Mouse (Mus musculus) limb, embryonic 13.5 days (tissue): ENCODE measurements around the gene Elf5. TPM values are rescaled to one million over a fixed set of nuclear protein-coding genes. Genes with fewer than 3 reads are reported as not detected.
A peak's percentile ranks its signal among the peaks of the same experiment; 100 is the strongest.

Experiments
- ATAC-seq: fragments of 200-750 bp; cut with Nextera tagmentation; 2 replicates; pipeline ENCODE4 v1.8.0; 2017; ENCODE audit warnings: low read depth, moderate number of reproducible peaks, moderate TSS enrichment; ENCODE audit not compliant: low FRiP score
- H3K27ac ChIP-seq: fragments of 300-500 bp; sonication (generic); 2 replicates; pipeline ENCODE4 v1.5.1; 2015; ENCODE audit warnings: inconsistent platforms, mild to moderate bottlenecking, moderate library complexity
- H3K27me3 ChIP-seq: fragments of 300-500 bp; sonication (generic); 2 replicates; pipeline ENCODE4 v1.6.1; 2015; ENCODE audit warnings: mild to moderate bottlenecking, inconsistent platforms
- H3K36me3 ChIP-seq: fragments of 300-500 bp; sonication (generic); 2 replicates; pipeline ENCODE4 v1.6.1; 2015; ENCODE audit warnings: inconsistent platforms, mild to moderate bottlenecking, moderate library complexity
- H3K4me1 ChIP-seq: fragments of 300-500 bp; sonication (generic); 2 replicates; pipeline ENCODE4 v1.6.1; 2015; ENCODE audit warnings: inconsistent platforms
- H3K4me2 ChIP-seq: fragments of 300-500 bp; sonication (generic); replicated peaks from 2 replicates; pipeline ENCODE4 v1.6.1; 2015; ENCODE audit warnings: inconsistent platforms, mild to moderate bottlenecking, moderate library complexity
- H3K4me3 ChIP-seq: fragments of 300-500 bp; sonication (generic); 2 replicates; pipeline ENCODE4 v1.5.1; 2015; ENCODE audit warnings: moderate library complexity, mild to moderate bottlenecking, inconsistent platforms
- H3K9ac ChIP-seq: fragments of 300-500 bp; sonication (generic); 2 replicates; pipeline ENCODE4 v1.6.1; 2015; ENCODE audit warnings: mild to moderate bottlenecking, inconsistent platforms
- H3K9me3 ChIP-seq: fragments of 300-500 bp; sonication (generic); 2 replicates; pipeline ENCODE4 v1.6.1; 2016; ENCODE audit warnings: inconsistent platforms
- WGBS: fragments of 180-500 bp; shearing (Covaris S2); methylation state at CpG from one replicate; pipeline ENCODE4 v1.1.7; 2015; 5-methylcytosine and 5-hydroxymethylcytosine counted together
- polyA plus RNA-seq: library from polyadenylated mRNA; unstranded; fragments of >200 nt; fragmentation: Nextera tagmentation; extraction: Ambion mirVana; gene quantifications from 2 replicates; pipeline ENCODE4 v1.2.1, GENCODE M21; 2015

The Elf5 gene
- polyA plus RNA-seq, 1 experiment from 2014 or later = 0.17 TPM

DNA sequence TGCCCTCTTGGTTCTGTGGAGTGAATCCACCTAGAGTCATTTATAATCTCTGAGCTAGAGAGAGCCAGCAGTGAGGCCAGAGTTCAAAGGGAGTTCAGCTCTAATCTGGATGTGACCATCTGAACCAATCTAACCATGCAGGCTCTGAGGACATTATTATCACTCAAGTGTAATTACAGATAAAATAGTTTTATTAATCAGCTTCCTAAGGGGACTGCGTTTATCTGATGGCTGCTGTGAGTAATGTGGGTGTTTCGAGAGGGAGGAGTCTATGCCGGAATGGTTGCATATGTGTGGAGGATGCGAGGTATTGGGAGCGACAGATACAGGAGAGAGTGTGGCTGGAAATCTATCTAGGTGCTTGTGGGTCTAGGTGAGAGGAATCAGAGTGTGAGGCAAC is 1.9 kb downstream of the Elf5 start:
- H3K36me3 ChIP-seq = no peaks in the 10 kb centered on the region
- no peak for ATAC-seq
- no peaks in the 10 kb centered on the region for H3K9me3 ChIP-seq
- no peak overlapping the region for H3K4me3 ChIP-seq
- no peaks in the 10 kb centered on the region for H3K4me1 ChIP-seq
- no peak overlapping the region for H3K9ac ChIP-seq
- no peak overlapping the region for H3K4me2 ChIP-seq
- no peaks in the 10 kb centered on the region for H3K27me3 ChIP-seq
- WGBS = 75% methylated on average over 5 of the region's 5 CpGs
- H3K27ac ChIP-seq = no peak overlapping the region

DNA sequence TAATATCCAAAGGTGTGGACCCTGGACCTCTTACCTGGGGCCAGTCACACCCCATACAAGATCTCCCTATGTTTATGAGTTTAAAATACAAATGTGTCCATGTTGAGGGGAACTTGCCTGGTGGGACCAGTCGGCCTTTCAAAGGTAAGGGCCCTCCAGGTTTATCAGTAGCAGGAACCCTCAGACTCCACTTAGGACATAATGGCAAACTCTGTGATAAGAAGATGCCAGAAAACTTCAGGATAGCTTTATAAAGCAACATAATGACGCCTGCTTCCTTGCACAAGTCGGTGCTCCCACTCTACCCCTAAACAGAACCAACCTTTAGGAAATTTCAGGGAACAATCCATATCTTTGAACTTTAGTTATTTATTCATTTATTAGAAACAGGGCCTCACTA is 4.3 kb downstream of the Elf5 start:
- Histone ChIP-seq H3K9me3 (no peaks in the 10 kb centered on the region), H3K36me3 (no peaks in the 10 kb centered on the region), H3K9ac (no peak overlapping the region), H3K27ac (no peak overlapping the region), H3K4me1 (no peaks in the 10 kb centered on the region), H3K4me2 (no peak overlapping the region), H3K4me3 (no peak overlapping the region), H3K27me3 (no peaks in the 10 kb centered on the region)
- ATAC-seq = no peak
- 86% methylated on average over 3 of the region's 3 CpGs for WGBS

DNA sequence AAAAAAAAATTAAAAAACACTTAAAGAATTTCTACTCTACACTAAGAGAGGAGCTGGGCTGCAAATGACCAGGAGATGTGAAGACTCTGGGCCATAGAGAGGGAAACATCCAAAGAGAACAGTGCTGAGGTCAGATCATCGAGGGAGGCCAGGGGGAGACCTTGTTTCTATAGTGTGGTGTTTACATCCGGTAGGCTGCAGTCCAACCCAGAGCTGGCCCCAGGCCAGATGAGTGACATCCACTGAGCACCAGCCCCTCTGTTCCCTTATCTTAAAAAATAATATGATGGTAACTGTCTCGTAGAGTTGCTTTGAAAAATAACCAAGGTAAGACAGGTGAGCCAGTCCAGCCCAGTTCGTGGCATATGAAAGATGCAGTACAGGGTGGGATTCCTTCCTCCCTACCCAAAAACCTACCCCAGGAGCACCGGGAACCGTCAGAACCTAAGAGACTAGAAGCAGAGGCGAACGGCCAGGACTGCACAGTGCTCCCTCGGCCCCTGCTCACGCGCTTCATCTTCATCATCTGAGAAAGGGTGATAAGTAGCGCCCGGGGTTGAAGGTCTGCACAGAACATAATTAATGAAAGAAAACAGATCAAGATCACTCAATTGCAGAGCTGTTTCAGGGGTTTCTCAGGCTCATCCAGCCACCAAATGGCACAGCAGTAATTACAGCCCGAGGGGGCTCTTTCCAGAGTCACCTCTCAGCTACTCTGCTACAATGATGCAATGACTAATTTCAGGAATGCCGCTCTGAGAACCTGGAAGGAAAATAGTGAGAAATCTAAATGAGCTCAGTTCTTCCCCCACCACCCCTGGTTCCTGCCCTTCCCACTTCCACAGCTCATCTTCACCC is 9.4 kb downstream of the Elf5 start:
- WGBS = 47% methylated on average over 15 of the region's 15 CpGs
- no peak overlapping the region for H3K9ac ChIP-seq
- no peaks in the 10 kb centered on the region for H3K27me3 ChIP-seq
- no peak overlapping the region for H3K4me2 ChIP-seq
- no peaks in the 10 kb centered on the region for H3K9me3 ChIP-seq
- no peaks in the 10 kb centered on the region for H3K4me1 ChIP-seq
- no peak overlapping the region for H3K4me3 ChIP-seq
- H3K27ac ChIP-seq = no peak overlapping the region
- no peak for ATAC-seq
- H3K36me3 ChIP-seq = no peaks in the 10 kb centered on the region

DNA sequence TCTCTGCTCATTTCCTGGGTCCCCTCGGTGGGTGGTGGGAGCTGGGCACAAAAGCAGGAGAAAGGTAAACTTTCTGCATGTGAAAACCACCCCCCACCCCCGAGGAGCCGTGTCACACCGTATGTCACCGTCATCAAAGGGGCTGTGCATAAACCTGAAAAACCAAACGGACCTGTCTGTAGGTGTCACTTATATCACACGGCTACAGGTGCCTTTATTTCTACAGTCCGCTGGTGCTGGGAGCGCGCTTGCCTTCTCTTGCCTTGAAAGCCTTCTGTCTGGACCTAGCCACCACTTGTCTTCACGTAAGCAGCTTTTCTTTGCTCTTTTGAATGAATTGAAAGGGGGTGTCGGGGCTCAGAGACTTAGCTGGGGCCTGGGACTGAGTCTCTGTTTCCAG is 12.4 kb downstream of the Elf5 start:
- Histone ChIP-seq H3K9me3 (no peaks in the 10 kb centered on the region), H3K36me3 (no peaks in the 10 kb centered on the region), H3K27me3 (no peaks in the 10 kb centered on the region), H3K9ac (no peak overlapping the region), H3K4me2 (peak overlapping the region; percentile 14; the same call in 1 of the 2 replicates), H3K27ac (no peak overlapping the region), H3K4me3 (no peak overlapping the region), H3K4me1 (no peaks in the 10 kb centered on the region)
- ATAC-seq = no peak
- WGBS = 62% methylated on average over 12 of the region's 12 CpGs

DNA sequence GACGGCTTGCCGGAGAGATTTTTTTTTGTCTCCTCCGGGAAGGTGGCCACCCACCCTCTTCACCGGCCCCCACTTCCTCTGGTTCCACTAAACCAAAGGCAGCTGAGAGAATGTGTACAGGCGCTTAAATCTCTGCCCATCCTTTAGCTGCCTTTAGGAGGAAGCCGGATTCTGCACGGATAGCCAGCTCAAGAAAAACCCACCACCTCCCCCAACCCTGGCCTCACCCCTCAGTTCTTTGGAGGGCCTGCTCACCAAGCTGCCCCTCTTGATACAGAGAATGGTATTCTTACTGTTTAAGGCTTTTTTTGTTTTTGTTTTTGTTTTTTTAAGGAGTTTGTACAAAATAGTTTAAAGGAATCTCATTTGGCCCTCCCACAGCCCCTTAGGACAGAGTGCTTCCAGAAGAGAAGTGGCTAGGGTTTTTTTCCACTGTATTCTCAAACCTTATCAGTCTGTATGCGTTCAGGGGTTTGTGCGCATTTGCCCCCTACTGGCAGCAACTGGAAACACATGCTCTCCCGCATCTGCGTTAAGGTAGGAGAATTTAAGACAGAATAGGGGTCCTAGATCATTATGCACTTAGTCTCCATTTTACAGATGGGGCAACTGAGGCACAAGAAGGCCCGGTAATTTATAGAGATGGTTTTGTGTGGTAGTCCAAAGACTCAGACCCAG is 13.0 kb downstream of the Elf5 start:
- no peak overlapping the region for H3K4me3 ChIP-seq
- H3K4me2 ChIP-seq = peak overlapping the region; percentile 14; the same call in 1 of the 2 replicates
- ATAC-seq = no peak; the same call in 1 of the 2 replicates
- no peaks in the 10 kb centered on the region for H3K4me1 ChIP-seq
- no peaks in the 10 kb centered on the region for H3K9me3 ChIP-seq
- WGBS = 29% methylated on average over 12 of the region's 12 CpGs
- no peak overlapping the region for H3K9ac ChIP-seq
- H3K27me3 ChIP-seq = no peaks in the 10 kb centered on the region
- no peaks in the 10 kb centered on the region for H3K36me3 ChIP-seq
- no peak overlapping the region for H3K27ac ChIP-seq

DNA sequence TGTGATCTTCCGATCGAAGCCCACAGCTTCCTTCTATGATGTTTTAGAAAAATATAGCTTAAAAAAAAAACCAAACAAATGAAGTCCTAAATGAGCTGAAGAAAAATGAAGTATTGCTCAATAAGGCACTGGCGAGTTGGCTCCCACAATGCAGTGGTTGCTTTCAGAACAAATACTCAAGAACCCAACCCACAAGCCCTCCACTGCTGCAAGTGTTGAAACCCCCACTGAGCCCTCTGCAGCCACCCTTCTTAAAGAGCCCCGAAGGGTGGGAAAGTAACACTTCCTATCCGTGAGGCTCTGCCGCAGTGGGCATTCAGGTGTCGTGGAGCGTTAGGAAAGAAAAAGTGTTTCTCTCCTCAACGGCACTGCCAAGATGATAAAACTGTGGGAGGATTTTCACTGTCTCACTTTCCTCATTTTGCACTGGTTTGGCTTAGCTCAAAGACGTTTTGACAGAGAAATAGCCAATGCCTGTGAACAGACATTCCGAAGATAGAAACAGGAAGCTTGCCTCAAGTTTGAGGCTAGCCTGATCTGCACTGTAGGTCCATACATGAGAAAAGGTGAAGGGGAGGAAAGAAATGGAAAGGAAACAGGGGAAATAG is 14.1 kb downstream of the Elf5 start:
- Histone ChIP-seq H3K4me2 (no peak overlapping the region), H3K9me3 (no peaks in the 10 kb centered on the region), H3K4me3 (no peak overlapping the region), H3K27me3 (no peaks in the 10 kb centered on the region), H3K9ac (no peak overlapping the region), H3K27ac (no peak overlapping the region), H3K36me3 (no peaks in the 10 kb centered on the region), H3K4me1 (no peaks in the 10 kb centered on the region)
- 67% methylated on average over 11 of the region's 11 CpGs for WGBS
- ATAC-seq = no peak

DNA sequence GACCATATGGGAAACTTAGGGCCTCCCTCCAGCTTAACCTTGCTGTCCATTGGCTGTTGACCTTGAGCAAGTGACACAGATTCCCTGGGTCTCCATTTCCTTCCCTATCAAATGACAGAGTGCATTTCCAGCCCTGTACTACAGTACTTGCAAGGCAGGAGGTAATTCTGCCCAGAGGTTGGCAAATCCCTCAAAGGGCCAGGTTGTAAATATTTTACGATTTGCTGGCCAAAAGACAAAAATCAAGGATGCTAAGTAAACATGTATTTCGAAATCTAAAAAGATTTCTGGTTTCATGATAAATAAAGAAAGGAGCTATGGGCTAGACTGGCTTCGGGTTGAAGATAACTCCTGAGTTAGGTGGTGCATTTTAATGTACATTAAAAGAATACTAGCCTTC is 16.9 kb downstream of the Elf5 start:
- ATAC-seq = no peak
- no peaks in the 10 kb centered on the region for H3K36me3 ChIP-seq
- no peaks in the 10 kb centered on the region for H3K27me3 ChIP-seq
- H3K9me3 ChIP-seq = no peaks in the 10 kb centered on the region
- no peak overlapping the region for H3K9ac ChIP-seq
- 75% methylated on average over 3 of the region's 3 CpGs for WGBS
- H3K4me3 ChIP-seq = no peak overlapping the region
- no peak overlapping the region for H3K4me2 ChIP-seq
- H3K4me1 ChIP-seq = no peaks in the 10 kb centered on the region
- H3K27ac ChIP-seq = no peak overlapping the region

DNA sequence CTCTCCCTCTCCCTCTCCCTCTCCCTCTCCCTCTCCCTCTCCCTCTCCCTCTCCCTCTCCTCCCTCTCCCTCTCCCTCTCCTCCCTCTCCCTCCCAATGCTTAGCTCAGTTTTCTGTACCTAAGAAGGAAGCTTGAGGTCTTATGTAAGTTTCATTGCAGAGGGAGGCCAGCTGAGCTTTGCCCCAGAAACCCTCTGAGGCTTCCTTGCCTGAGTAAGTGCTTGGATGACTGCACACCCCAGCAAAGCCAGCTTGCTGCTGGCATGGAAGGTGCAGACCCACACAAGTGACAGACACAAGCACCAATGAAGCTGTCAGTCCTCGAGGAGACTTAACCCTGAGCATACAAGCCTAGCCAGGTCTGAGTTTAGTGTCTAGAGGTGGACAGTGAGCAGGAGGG is 19.2 kb downstream of the Elf5 start:
- no peak overlapping the region for H3K4me3 ChIP-seq
- no peaks in the 10 kb centered on the region for H3K36me3 ChIP-seq
- WGBS = 40% methylated on average over 1 of the region's 1 CpGs
- no peak for ATAC-seq
- no peak overlapping the region for H3K27ac ChIP-seq
- no peaks in the 10 kb centered on the region for H3K4me1 ChIP-seq
- H3K9me3 ChIP-seq = no peaks in the 10 kb centered on the region
- no peak overlapping the region for H3K4me2 ChIP-seq
- H3K27me3 ChIP-seq = no peaks in the 10 kb centered on the region
- no peak overlapping the region for H3K9ac ChIP-seq

DNA sequence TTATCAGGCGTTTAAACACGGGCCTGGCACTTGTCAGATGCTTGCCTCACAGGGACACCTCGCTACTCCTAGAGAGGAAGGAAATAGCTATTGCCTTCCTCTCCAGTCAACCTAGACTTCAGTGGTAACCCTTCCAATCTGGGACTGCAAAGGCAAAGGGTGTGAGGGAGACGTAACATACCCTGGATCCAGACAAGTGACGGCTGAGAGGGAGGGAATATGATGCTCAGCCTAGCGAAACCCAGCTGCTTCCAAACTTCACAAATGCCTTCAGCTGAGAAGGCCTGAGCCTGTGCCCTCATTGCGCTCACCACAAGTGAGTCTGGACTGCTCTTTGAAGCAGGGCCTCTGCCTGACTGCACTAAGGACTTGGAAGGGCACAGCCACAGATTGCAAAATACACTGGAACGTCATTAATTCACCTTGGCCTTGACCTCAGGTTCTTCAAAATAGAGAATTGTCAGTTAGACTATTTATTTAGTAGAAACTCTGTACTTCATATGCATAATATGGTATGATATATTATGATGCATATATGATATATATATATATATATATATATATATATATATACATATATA is 21.3 kb downstream of the Elf5 start:
- no peak overlapping the region for H3K9ac ChIP-seq
- H3K4me1 ChIP-seq = peaks cover 11% of the 10 kb centered on the region
- no peaks in the 10 kb centered on the region for H3K9me3 ChIP-seq
- ATAC-seq = no peak
- H3K36me3 ChIP-seq = no peaks in the 10 kb centered on the region
- no peak overlapping the region for H3K4me2 ChIP-seq
- WGBS = 56% methylated on average over 8 of the region's 8 CpGs
- H3K4me3 ChIP-seq = no peak overlapping the region
- H3K27ac ChIP-seq = no peak overlapping the region
- no peaks in the 10 kb centered on the region for H3K27me3 ChIP-seq

DNA sequence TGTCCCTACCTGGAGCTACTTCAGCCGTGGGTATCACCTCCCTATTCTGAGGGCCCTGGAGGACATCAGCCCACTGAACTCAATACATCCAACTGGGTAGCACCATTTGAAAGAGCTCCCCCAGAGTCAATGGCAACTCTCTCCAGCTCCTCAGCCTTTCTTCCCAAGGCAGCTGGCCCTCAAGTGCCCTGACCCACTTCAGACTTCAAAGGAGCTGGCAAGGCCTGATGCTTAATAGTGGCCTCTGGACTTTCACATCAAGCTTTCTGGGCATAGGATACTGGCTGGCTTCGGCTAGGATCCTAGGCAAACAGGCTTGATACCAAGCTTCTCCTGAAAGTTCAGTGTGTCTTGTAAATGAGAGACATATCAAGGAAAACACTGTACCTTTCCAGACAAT is 23.6 kb downstream of the Elf5 start:
- no peak overlapping the region for H3K9ac ChIP-seq
- peaks cover 11% of the 10 kb centered on the region for H3K4me1 ChIP-seq
- H3K4me3 ChIP-seq = no peak overlapping the region
- H3K27ac ChIP-seq = no peak overlapping the region
- H3K27me3 ChIP-seq = no peaks in the 10 kb centered on the region
- ATAC-seq = no peak
- no peaks in the 10 kb centered on the region for H3K36me3 ChIP-seq
- H3K9me3 ChIP-seq = no peaks in the 10 kb centered on the region
- WGBS = 68% methylated on average over 2 of the region's 2 CpGs
- H3K4me2 ChIP-seq = no peak overlapping the region

DNA sequence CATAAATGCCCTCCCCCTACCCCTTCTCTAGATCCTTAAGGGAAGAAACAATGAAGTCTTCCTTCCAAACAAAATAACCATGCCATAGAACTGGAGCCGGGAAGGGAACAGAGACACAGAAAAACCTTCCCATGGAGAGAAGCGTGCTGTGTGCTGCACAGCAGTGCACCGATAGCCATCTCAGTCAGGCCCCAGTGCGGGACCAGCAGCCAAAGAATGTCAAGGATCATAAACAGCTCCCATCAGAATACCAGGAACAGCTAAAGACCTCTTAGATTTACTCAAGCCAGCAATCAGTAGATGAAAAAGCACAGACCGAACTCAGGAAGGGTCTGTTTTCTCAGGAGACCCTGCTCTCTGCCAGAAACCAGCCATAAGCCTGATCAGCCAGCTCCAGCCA is 25.0 kb downstream of the Elf5 start:
- ATAC-seq = peak; percentile 67; the same call in 1 of the 2 replicates
- no peaks in the 10 kb centered on the region for H3K27me3 ChIP-seq
- H3K9me3 ChIP-seq = no peaks in the 10 kb centered on the region
- WGBS = 30% methylated on average over 5 of the region's 5 CpGs
- no peaks in the 10 kb centered on the region for H3K36me3 ChIP-seq
- H3K27ac ChIP-seq = peak overlapping the region; percentile 53; the same call in 1 of the 2 replicates
- no peak overlapping the region for H3K4me2 ChIP-seq
- H3K9ac ChIP-seq = no peak overlapping the region
- peaks cover 11% of the 10 kb centered on the region for H3K4me1 ChIP-seq
- no peak overlapping the region for H3K4me3 ChIP-seq

DNA sequence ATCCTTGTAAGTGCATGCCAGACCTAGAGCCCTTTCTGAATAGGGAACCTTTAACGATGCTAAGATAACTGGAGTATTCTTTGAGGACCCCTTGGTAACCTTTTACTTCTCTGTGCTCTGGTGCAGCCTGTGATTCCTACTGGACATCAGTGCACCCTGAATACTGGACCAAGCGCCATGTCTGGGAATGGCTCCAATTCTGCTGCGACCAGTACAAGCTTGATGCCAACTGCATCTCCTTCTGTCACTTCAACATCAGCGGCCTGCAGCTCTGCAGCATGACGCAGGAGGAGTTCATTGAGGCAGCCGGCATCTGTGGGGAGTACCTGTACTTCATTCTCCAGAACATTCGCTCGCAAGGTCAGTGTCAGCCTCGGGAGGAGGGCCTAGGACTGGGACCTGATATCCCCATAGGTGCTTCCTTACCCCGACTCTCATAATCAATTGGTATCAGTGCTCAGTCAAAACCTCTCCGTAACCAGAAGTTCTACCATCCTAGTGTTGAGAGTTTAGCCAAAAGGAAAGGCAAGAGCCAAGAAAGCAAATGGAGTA is 27.7 kb downstream of the Elf5 start:
- Histone ChIP-seq H3K36me3 (no peaks in the 10 kb centered on the region), H3K27ac (no peak overlapping the region), H3K4me3 (no peak overlapping the region), H3K4me1 (peaks cover 11% of the 10 kb centered on the region), H3K9me3 (no peaks in the 10 kb centered on the region), H3K9ac (no peak overlapping the region), H3K27me3 (no peaks in the 10 kb centered on the region), H3K4me2 (no peak overlapping the region)
- ATAC-seq = no peak
- WGBS = 90% methylated on average over 11 of the region's 11 CpGs
